Mouse (Mus musculus): ENCODE measurements around the gene Samd8. TPM values are rescaled to one million over a fixed set of nuclear protein-coding genes. Genes with fewer than 3 reads are reported as not detected.

The Samd8 gene
- polyA plus RNA-seq, 1 experiment from 2014 or later, result 8.8 TPM

GRCm38 (mm10) chr14:21820880-21821505, 70.7 kb downstream of the Samd8 start:
- 93% methylated on average over 4 of the region's 4 CpGs for WGBS
- ATAC-seq (replicated peaks; ENCODE audit: low FRiP score), result 0 out of 2 replicates have a peak, but pooled peaks have one; percentile 13

GRCm38 (mm10) chr14:21822307-21822706, 72.0 kb downstream of the Samd8 start:
- ATAC-seq (replicated peaks; ENCODE audit: low FRiP score), result peak; percentile 1; the same call in 1 of the 2 replicates

More at GRCm38 (mm10) chr14:21820880-21821505, 70.7 kb downstream of the Samd8 start:
- no peak overlapping the region for H3K4me2 ChIP-seq
- H3K9me3 ChIP-seq (replicated peaks), result no peaks in the 10 kb centered on the region
- H3K4me3 ChIP-seq (replicated peaks), result no peak overlapping the region
- H3K27me3 ChIP-seq, result no peaks in the 10 kb centered on the region
- no peak overlapping the region for H3K27ac ChIP-seq
- H3K4me1 ChIP-seq, result peaks cover 37% of the 10 kb centered on the region
- H3K9ac ChIP-seq, result no peak overlapping the region
- no peaks in the 10 kb centered on the region for H3K36me3 ChIP-seq

GRCm38 (mm10) chr14:21822795-21823374, 72.6 kb downstream of the Samd8 start:
- Histone ChIP-seq H3K4me1 (peaks cover 43% of the 10 kb centered on the region), H3K27me3 (no peaks in the 10 kb centered on the region), H3K4me3 (replicated peaks) (no peak overlapping the region), H3K36me3 (no peaks in the 10 kb centered on the region), H3K9me3 (replicated peaks) (no peaks in the 10 kb centered on the region), H3K4me2 (no peak overlapping the region), H3K9ac (no peak overlapping the region), H3K27ac (peak overlapping the region; percentile 85)
- 14% methylated on average over 7 of the region's 7 CpGs for WGBS
- ATAC-seq (replicated peaks; ENCODE audit: low FRiP score), result peak; percentile 76

More at GRCm38 (mm10) chr14:21822307-21822706, 72.0 kb downstream of the Samd8 start:
- H3K9ac ChIP-seq, result no peak overlapping the region
- H3K36me3 ChIP-seq, result no peaks in the 10 kb centered on the region
- H3K4me2 ChIP-seq, result no peak overlapping the region
- WGBS, result 62% methylated on average over 7 of the region's 7 CpGs
- peak overlapping the region; percentile 85 for H3K27ac ChIP-seq
- no peaks in the 10 kb centered on the region for H3K9me3 ChIP-seq (replicated peaks)
- H3K4me3 ChIP-seq (replicated peaks), result no peak overlapping the region
- H3K4me1 ChIP-seq, result peaks cover 43% of the 10 kb centered on the region
- H3K27me3 ChIP-seq, result no peaks in the 10 kb centered on the region

DNA sequence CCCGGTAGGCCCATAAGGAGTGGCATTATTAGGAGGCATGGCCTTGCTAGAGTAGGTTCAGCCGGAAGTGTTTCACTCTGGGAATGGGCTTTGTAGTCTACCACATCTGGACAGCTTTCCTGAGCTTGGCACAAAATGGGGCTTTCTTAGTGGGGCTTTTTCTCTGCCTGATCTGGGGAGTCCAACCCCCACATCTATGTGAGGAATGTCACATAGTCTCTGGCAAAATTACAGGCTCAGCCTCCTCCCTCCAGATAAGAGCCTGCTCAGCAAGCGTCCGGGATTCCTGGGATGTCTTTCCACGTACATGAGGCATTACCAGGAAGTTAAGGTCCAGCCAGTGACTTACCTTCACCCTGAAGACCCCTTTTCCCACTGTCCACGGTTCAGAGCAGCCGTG, 73.6 kb downstream of the Samd8 start:
- WGBS, result 71% methylated on average over 7 of the region's 7 CpGs
- Histone ChIP-seq H3K27ac (peak overlapping the region; percentile 85), H3K36me3 (no peaks in the 10 kb centered on the region), H3K9ac (no peak overlapping the region), H3K4me1 (peaks cover 43% of the 10 kb centered on the region), H3K9me3 (replicated peaks) (no peaks in the 10 kb centered on the region), H3K4me3 (replicated peaks) (no peak overlapping the region), H3K4me2 (no peak overlapping the region), H3K27me3 (no peaks in the 10 kb centered on the region)
- ATAC-seq (replicated peaks; ENCODE audit: low FRiP score), result no peak

DNA sequence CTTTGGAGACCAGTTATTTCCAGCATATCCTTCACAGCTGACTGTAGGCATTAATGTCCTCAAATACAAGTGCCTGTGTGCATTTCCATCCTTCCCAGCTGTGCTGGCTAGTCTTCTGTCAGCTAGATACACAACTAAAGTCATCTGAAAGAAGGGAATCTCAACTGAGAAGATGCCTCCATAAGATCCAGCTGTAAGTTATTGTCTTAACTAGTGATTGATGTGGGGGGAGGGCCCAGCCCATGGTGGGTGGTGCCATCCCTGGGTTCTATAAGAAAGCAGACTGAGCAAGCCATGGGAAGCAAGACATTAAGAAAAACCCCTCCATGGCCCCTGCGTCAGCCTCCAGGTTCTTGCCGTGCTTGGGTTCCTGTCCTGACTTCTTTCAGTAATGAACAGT, 74.6 kb downstream of the Samd8 start, which contains the start of gene Vdac2:
TSS of gene Vdac2 (plus strand) at position 301 of the 400 bp plus-strand sequence.
- H3K9ac ChIP-seq, result no peak within 1 kb of the TSS

GRCm38 (mm10) chr14:21825786-21826491, 75.6 kb downstream of the Samd8 start:
- H3K9ac ChIP-seq, result no peak overlapping the region
- no peaks in the 10 kb centered on the region for H3K27me3 ChIP-seq
- no peaks in the 10 kb centered on the region for H3K9me3 ChIP-seq (replicated peaks)
- no peak overlapping the region for H3K4me2 ChIP-seq
- 0 out of 2 replicates have a peak overlapping the region, but pooled peaks have one; percentile 20 for H3K27ac ChIP-seq
- 69% methylated on average over 9 of the region's 9 CpGs for WGBS
- H3K36me3 ChIP-seq, result no peaks in the 10 kb centered on the region
- no peak for ATAC-seq (replicated peaks; ENCODE audit: low FRiP score)
- peaks cover 49% of the 10 kb centered on the region for H3K4me1 ChIP-seq
- H3K4me3 ChIP-seq (replicated peaks), result no peak overlapping the region

More for the DNA sequence above, 74.6 kb downstream of the Samd8 start, which contains the start of gene Vdac2:
- peaks cover 43% of the 10 kb centered on the region for H3K4me1 ChIP-seq
- no peaks in the 10 kb centered on the region for H3K27me3 ChIP-seq
- no peak within 1 kb of the TSS for H3K4me3 ChIP-seq (replicated peaks)
- ATAC-seq (replicated peaks; ENCODE audit: low FRiP score), result no peak
- peak within 1 kb of the TSS; percentile 85; the same call in 1 of the 2 replicates for H3K27ac ChIP-seq
- no peak within 1 kb of the TSS for H3K4me2 ChIP-seq
- H3K9me3 ChIP-seq (replicated peaks), result no peaks in the 10 kb centered on the region
- no peaks in the 10 kb centered on the region for H3K36me3 ChIP-seq
- WGBS, result 85% methylated on average over 2 of the region's 2 CpGs

- H3K4me3 ChIP-seq (replicated peaks), result peak overlapping the region; percentile 73
Observed at GRCm38 (mm10) chr14:21830876-21831767, 80.8 kb downstream of the Samd8 start.

DNA sequence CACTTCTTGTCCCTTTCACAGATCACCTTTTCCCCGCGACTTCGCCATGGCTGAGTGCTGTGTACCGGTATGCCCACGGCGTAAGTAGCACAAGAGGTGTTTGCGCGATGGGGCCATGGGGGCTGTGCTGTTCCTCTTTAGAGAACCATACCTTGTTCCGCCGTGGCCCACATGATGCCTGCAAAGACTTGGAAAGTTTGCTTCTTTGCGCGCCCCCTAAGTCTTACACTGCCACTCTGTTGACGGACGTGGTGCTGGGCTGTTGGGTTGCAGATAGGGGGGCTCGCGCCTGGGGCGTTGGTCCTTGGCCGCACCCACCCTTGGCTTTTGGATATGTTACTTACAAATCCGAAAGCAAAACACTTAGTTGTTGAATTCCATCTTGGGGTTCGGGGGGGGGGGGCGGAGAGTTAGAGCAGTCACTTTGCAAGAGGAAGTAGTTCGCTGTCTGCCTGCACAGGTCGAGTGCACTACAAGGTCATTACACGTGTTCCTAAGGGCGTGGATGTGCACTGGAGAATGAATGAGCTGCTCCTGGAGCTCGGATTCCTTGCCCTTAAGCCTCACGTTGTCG, 81.6 kb downstream of the Samd8 start:
- ATAC-seq (replicated peaks; ENCODE audit: low FRiP score), result no peak; the same call in 1 of the 2 replicates
- Histone ChIP-seq H3K4me1 (peaks cover 29% of the 10 kb centered on the region), H3K4me2 (peak overlapping the region; percentile 77), H3K4me3 (replicated peaks) (peak overlapping the region; percentile 73), H3K27me3 (no peaks in the 10 kb centered on the region), H3K27ac (peak overlapping the region; percentile 99), H3K36me3 (peaks cover 38% of the 10 kb centered on the region), H3K9ac (peak overlapping the region; percentile 86), H3K9me3 (replicated peaks) (no peaks in the 10 kb centered on the region)
- WGBS, result under 1% methylated on average over 28 of the region's 28 CpGs

More at GRCm38 (mm10) chr14:21830876-21831767, 80.8 kb downstream of the Samd8 start:
- under 1% methylated on average over 73 of the region's 73 CpGs for WGBS
- Histone ChIP-seq H3K9me3 (replicated peaks) (no peaks in the 10 kb centered on the region), H3K4me1 (peaks cover 37% of the 10 kb centered on the region), H3K9ac (peak overlapping the region; percentile 86), H3K4me2 (peak overlapping the region; percentile 77), H3K36me3 (peaks cover 31% of the 10 kb centered on the region), H3K27me3 (no peaks in the 10 kb centered on the region), H3K27ac (peak overlapping the region; percentile 99)
- peak; percentile 98 for ATAC-seq (replicated peaks; ENCODE audit: low FRiP score)

GRCm38 (mm10) chr14:21838336-21839017, 88.1 kb downstream of the Samd8 start:
- Histone ChIP-seq H3K27me3 (no peaks in the 10 kb centered on the region), H3K9me3 (replicated peaks) (no peaks in the 10 kb centered on the region), H3K4me3 (replicated peaks) (no peak overlapping the region), H3K4me1 (peaks cover 13% of the 10 kb centered on the region), H3K9ac (no peak overlapping the region), H3K4me2 (no peak overlapping the region), H3K36me3 (peaks cover 97% of the 10 kb centered on the region), H3K27ac (no peak overlapping the region)
- 70% methylated on average over 8 of the region's 8 CpGs for WGBS
- no peak for ATAC-seq (replicated peaks; ENCODE audit: low FRiP score)

DNA sequence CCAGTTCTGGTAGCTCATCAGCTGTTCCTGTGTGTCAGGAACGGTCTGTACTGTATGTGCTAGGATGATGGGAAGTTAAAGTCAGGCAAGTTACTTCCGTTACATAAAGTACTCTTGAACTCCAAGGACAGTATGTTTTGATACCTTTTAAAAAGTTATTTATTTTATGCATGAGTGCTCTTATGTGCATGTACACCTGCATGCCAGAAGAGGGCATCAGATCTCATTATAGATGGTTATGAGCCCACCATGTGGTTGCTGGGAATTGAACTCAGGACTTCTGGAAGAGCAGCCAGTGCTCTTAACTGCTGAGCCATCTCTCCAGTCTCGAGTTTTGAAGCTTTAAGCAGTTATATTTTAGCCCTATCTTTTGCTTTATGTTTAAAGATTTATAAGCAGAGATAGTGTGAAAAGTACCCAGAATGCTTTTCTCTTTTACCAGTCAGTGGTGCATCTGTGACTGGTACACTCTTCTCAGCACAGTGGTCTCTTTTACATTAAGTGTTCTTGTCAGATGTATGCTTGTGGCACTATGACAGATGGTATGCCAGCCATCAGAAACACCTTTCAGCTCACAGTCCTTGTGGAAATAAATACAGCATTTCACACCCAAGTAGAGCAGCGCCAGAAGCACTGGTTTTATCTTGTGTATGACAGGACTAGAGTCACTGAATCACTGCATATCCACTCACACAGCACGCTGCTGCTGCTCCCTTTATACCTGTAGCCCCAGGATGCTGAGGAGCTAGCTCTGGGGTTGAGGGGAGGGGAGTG, 91.7 kb downstream of the Samd8 start:
- no peak overlapping the region for H3K9ac ChIP-seq
- no peaks in the 10 kb centered on the region for H3K27me3 ChIP-seq
- H3K4me1 ChIP-seq, result peaks cover 13% of the 10 kb centered on the region
- H3K4me2 ChIP-seq, result no peak overlapping the region
- no peak overlapping the region for H3K4me3 ChIP-seq (replicated peaks)
- H3K9me3 ChIP-seq (replicated peaks), result no peaks in the 10 kb centered on the region
- no peak overlapping the region for H3K27ac ChIP-seq
- 88% methylated on average over 5 of the region's 5 CpGs for WGBS
- H3K36me3 ChIP-seq, result peaks cover 98% of the 10 kb centered on the region
- ATAC-seq (replicated peaks; ENCODE audit: low FRiP score), result no peak
